Mouse (Mus musculus): Measurements from ENCODE around the gene Lmf1.

DNA sequence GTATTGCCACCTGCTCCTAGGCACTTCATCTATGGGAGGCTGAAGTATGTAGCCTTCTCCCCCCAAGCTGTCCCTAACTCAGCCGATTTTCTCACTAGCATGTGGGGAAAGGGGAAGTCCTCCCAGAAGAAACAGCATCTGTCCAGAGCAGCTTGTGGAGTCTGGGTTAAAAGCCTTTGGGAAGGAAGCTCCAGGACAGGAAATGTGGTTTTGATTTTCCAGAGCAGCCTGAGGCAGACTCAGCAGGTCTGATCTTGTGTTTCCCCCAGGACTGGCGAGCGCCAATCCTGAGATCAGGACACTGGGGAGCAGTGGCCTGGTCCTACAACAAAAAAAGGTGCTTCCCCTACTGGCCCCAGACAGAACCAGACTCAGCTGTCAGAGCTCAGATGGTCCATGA, 23.7 kb upstream of the Lmf1 start:
- no peak for TF ChIP-seq CTCF (IDR thresholded peaks at IDR 0.05; ENCODE audit: insufficient read depth, low read length)
- TF ChIP-seq POLR2A (IDR thresholded peaks at IDR 0.05; ENCODE audit: borderline replicate concordance, extremely low read depth, low read depth, low read length), result no peak

Data from lung, adult 2 months (tissue).